Mouse (Mus musculus) heart, embryonic 13.5 days (tissue): ENCODE data around the gene Pm20d1. TPM values are rescaled to one million over a fixed set of nuclear protein-coding genes. Genes with fewer than 3 reads are reported as not detected.

ENCODE experiments used
- ATAC-seq: fragments of 200-750 bp; cut with Nextera tagmentation; 2 replicates; pipeline ENCODE4 v1.8.0; 2017; ENCODE audit warnings: moderate TSS enrichment; ENCODE audit not compliant: insufficient number of reproducible peaks, low FRiP score, low TSS enrichment; ENCODE audit errors: extremely low read depth
- H3K27ac ChIP-seq: fragments of 300-500 bp; sonication (generic); replicated peaks from 2 replicates; pipeline ENCODE4 v1.5.1; 2015; ENCODE audit warnings: moderate library complexity, mild to moderate bottlenecking, inconsistent platforms
- H3K27me3 ChIP-seq: fragments of 300-500 bp; sonication (generic); replicated peaks from 2 replicates; pipeline ENCODE4 v1.6.1; 2015; ENCODE audit warnings: mild to moderate bottlenecking, inconsistent platforms
- H3K36me3 ChIP-seq: fragments of 300-500 bp; sonication (generic); 2 replicates; pipeline ENCODE4 v1.6.1; 2015; ENCODE audit warnings: mild to moderate bottlenecking, inconsistent platforms
- H3K4me1 ChIP-seq: fragments of 300-500 bp; sonication (generic); 2 replicates; pipeline ENCODE4 v1.6.1; 2015; ENCODE audit warnings: inconsistent platforms
- H3K4me2 ChIP-seq: fragments of 300-500 bp; sonication (generic); 2 replicates; pipeline ENCODE4 v1.6.1; 2015; ENCODE audit warnings: inconsistent platforms, mild to moderate bottlenecking, moderate library complexity
- H3K4me3 ChIP-seq: fragments of 300-500 bp; sonication (generic); 2 replicates; pipeline ENCODE4 v1.5.1; 2015; ENCODE audit warnings: moderate library complexity, mild to moderate bottlenecking, inconsistent platforms
- H3K9ac ChIP-seq: fragments of 300-500 bp; sonication (generic); 2 replicates; pipeline ENCODE4 v1.6.1; 2015; ENCODE audit warnings: inconsistent platforms, mild to moderate bottlenecking, moderate library complexity
- H3K9me3 ChIP-seq: fragments of 300-500 bp; sonication (generic); 2 replicates; pipeline ENCODE4 v1.6.1; 2016; ENCODE audit warnings: inconsistent platforms
- WGBS: fragments of 180-500 bp; shearing (Covaris S2); methylation state at CpG from one replicate; pipeline ENCODE4 v1.1.7; 2015; ENCODE audit warnings: mixed read lengths; 5-methylcytosine and 5-hydroxymethylcytosine counted together
- polyA plus RNA-seq: library from polyadenylated mRNA; unstranded; fragments of >200 nt; fragmentation: Nextera tagmentation; extraction: Ambion mirVana; gene quantifications from 2 replicates; pipeline ENCODE4 v1.2.1, GENCODE M21; 2015

Gene Pm20d1
- polyA plus RNA-seq, 1 experiment from 2014 or later = 1.9 TPM

DNA sequence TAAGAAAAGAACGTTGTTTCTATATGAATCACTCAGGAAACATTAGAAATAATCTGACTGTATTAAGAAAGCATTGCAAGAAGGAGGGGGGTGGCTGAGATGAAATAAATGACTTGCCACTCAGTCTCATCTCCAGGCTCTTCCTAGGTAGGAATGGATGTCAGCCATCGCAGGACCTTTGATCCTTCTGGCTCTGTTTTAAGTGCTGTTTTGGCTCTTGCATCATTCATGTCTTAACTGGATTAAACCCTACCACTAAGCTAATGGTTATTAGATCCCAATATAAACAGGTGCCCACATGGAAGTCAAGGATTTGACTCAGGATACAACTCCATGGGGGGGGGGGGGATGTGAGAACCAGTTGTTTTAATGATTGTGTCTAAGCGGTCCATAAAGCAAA is 2.0 kb upstream of the Pm20d1 start:
- no peak overlapping the region for H3K4me3 ChIP-seq
- H3K27ac ChIP-seq = no peak overlapping the region
- H3K36me3 ChIP-seq = no peaks in the 10 kb centered on the region
- peaks cover 8% of the 10 kb centered on the region; the same call in 1 of the 2 replicates for H3K4me1 ChIP-seq
- no peak for ATAC-seq
- no peak overlapping the region for H3K4me2 ChIP-seq
- WGBS = 85% methylated on average over 3 of the region's 3 CpGs
- no peak overlapping the region for H3K9ac ChIP-seq
- peaks cover 17% of the 10 kb centered on the region; the same call in 1 of the 2 replicates for H3K27me3 ChIP-seq
- H3K9me3 ChIP-seq = no peaks in the 10 kb centered on the region

DNA sequence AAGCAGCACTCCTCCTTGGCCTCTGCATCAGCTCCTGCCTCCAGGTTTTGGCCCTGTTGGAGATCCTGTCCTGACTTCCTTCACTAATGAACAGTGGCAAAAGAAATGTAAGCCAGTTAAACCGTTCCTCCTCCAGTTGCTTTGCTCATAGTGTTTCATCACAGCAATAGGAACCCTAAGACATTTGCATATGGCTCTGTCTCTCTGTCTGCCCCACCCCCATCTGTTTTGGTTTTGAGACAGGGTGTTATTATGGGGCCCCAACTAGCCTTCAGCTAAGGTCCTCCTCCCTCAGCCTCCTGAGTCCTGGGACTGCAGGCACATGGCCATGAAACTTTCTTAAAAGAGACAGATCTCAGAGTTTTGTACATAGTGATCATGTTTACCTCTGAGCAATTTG is 2.8 kb downstream of the Pm20d1 start:
- Histone ChIP-seq H3K27ac (no peak overlapping the region), H3K4me2 (no peak overlapping the region), H3K9me3 (no peaks in the 10 kb centered on the region), H3K4me3 (no peak overlapping the region), H3K36me3 (no peaks in the 10 kb centered on the region), H3K4me1 (peaks cover 8% of the 10 kb centered on the region; the same call in 1 of the 2 replicates), H3K27me3 (peaks cover 17% of the 10 kb centered on the region; the same call in 1 of the 2 replicates), H3K9ac (no peak overlapping the region)
- 50% methylated on average over 1 of the region's 1 CpGs for WGBS
- ATAC-seq = no peak

DNA sequence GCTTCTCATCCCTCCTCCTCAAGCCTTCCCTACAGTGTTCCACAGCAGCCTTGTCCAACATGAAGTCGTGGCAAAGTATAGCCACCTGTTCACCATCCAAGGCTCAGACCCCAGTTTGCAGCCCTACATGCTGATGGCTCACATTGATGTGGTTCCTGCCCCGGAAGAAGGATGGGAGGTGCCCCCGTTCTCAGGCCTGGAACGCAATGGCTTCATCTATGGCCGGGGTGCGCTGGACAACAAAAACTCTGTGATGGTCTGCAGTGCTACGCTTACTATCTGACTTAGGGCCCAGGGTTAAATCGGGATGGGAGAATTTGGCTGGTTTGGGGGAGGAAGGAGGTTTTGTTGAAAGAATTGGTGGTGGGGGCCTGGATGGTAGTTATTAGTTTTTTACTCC is 3.9 kb downstream of the Pm20d1 start:
- Histone ChIP-seq H3K4me3 (no peak overlapping the region), H3K9me3 (no peaks in the 10 kb centered on the region), H3K4me1 (peaks cover 8% of the 10 kb centered on the region; the same call in 1 of the 2 replicates), H3K36me3 (no peaks in the 10 kb centered on the region), H3K9ac (no peak overlapping the region), H3K27me3 (peaks cover 11% of the 10 kb centered on the region; the same call in 1 of the 2 replicates), H3K4me2 (no peak overlapping the region), H3K27ac (no peak overlapping the region)
- WGBS = 87% methylated on average over 8 of the region's 8 CpGs
- no peak for ATAC-seq

DNA sequence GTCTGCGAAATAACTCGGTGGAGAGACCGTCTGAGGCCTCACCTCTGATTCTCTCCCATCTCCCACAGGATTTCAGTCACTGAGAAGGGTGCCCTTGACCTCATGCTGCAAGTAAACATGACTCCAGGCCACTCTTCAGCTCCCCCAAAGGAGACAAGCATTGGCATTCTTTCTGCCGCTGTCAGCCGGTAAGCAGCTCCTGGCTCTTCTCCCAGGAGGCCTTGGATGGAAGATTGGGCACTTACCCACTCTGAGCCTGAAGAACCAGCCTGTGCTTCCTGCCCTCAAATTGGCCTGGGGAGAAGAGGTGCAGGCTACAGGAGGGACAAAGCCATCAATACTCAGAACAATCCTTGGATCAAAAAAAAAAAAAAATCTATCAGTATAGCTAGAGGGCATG is 5.5 kb downstream of the Pm20d1 start:
- Histone ChIP-seq H3K4me3 (no peak overlapping the region), H3K4me2 (no peak overlapping the region), H3K9ac (no peak overlapping the region), H3K9me3 (no peaks in the 10 kb centered on the region), H3K27me3 (peaks cover 11% of the 10 kb centered on the region; the same call in 1 of the 2 replicates), H3K27ac (no peak overlapping the region), H3K36me3 (no peaks in the 10 kb centered on the region), H3K4me1 (peaks cover 4% of the 10 kb centered on the region; the same call in 1 of the 2 replicates)
- 71% methylated on average over 5 of the region's 5 CpGs for WGBS
- ATAC-seq = no peak

DNA sequence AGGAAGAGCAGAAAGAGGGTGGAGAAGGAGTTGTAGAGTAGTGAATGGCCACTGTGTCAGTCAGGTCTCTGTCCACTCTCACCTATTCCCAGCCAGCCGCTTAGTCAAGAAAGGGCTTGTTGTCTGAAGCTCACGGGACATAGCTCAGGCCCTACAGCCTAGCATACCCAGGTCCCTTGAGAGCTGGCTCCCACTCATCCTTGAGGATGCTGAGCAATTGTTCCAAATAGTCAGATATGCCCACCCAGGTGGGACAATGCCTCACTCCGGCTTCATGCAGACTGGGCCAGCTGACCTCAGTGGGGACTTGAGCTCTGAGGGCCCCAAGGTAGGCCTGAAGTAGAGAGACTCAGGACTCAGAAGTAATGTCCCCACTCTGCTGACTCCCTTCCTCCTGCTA is 7.0 kb downstream of the Pm20d1 start:
- no peak for ATAC-seq
- no peak overlapping the region for H3K9ac ChIP-seq
- no peak overlapping the region for H3K27ac ChIP-seq
- 87% methylated on average over 3 of the region's 3 CpGs for whole genome bisulfite sequencing
- H3K27me3 ChIP-seq = no peaks in the 10 kb centered on the region
- H3K4me3 ChIP-seq = no peak overlapping the region
- no peaks in the 10 kb centered on the region for H3K4me1 ChIP-seq
- no peak overlapping the region for H3K4me2 ChIP-seq
- no peaks in the 10 kb centered on the region for H3K36me3 ChIP-seq
- no peaks in the 10 kb centered on the region for H3K9me3 ChIP-seq

DNA sequence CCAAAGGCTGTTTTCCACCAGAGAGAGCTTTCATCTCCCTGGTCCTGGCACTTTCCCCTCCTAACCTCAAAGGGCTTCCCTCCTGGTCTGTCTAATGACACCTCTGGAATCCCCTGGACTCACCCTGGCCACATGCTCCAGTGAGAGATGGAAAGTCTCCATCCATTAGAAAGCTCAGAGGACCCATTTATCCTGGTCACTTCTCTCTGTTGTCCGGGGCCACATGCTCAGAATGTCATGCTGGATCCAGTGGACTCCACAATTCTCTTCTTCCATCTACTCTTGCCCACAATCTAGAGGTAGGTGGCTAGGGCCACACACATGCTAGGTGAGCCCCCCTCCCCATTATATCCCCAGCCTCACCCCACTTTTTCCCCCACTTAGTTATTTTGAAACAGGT is 11.8 kb downstream of the Pm20d1 start:
- H3K9ac ChIP-seq = no peak overlapping the region
- no peak overlapping the region for H3K4me3 ChIP-seq
- no peak overlapping the region for H3K27ac ChIP-seq
- no peaks in the 10 kb centered on the region for H3K9me3 ChIP-seq
- 0 out of 2 replicates have a peak, but pooled peaks cover 4% of the 10 kb centered on the region for H3K27me3 ChIP-seq
- H3K4me2 ChIP-seq = no peak overlapping the region
- no peak for ATAC-seq
- WGBS = 68% methylated on average over 1 of the region's 1 CpGs
- peaks cover 6% of the 10 kb centered on the region; the same call in 1 of the 2 replicates for H3K4me1 ChIP-seq
- no peaks in the 10 kb centered on the region for H3K36me3 ChIP-seq

DNA sequence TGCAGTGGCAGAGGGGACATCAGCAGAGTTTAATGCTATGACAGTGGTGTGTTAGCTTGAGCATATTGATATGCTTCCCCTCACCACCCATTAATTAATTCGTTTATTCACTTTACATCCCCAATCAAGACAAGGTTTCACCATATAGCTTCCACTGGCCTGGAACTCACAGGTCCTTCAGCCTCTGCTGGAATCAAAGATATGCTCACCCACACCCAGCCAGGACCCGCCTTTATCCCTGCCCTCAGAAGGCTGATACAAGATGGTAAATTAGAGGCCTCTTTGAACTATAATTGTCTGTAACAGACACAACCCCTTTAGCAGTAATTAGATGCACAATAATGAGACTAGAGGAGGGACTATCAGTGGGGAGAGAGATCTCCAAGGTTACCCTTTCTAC is 12.5 kb downstream of the Pm20d1 start:
- no peak overlapping the region for H3K4me2 ChIP-seq
- H3K4me1 ChIP-seq = peaks cover 6% of the 10 kb centered on the region; the same call in 1 of the 2 replicates
- no peaks in the 10 kb centered on the region for H3K9me3 ChIP-seq
- H3K36me3 ChIP-seq = no peaks in the 10 kb centered on the region
- ATAC-seq = no peak
- WGBS = 60% methylated on average over 2 of the region's 2 CpGs
- no peak overlapping the region for H3K9ac ChIP-seq
- no peak overlapping the region for H3K4me3 ChIP-seq
- H3K27me3 ChIP-seq = 0 out of 2 replicates have a peak, but pooled peaks cover 4% of the 10 kb centered on the region
- no peak overlapping the region for H3K27ac ChIP-seq

DNA sequence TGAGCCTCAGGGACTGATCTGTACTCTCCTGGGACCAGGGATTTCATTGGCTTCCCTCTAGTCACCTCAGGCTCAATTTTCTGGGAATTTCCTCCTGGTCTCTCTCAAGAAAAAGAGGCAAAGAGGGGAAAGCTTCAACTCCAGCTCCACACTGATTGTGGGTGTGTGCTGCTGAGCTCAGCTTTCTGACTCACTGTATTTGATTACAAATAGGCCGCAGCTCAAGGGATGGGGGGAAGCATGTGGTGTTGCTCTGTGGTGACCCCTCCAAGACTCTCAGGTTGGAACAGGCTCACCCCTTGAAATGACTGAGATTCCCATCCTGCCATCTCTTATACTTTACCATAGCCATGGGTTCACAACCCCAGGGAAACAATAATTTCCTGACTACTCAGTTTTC is 14.2 kb downstream of the Pm20d1 start:
- no peak overlapping the region for H3K9ac ChIP-seq
- peaks cover 6% of the 10 kb centered on the region; the same call in 1 of the 2 replicates for H3K4me1 ChIP-seq
- WGBS = 83% methylated on average over 1 of the region's 1 CpGs
- 0 out of 2 replicates have a peak, but pooled peaks cover 4% of the 10 kb centered on the region for H3K27me3 ChIP-seq
- no peak for ATAC-seq
- no peaks in the 10 kb centered on the region for H3K9me3 ChIP-seq
- H3K36me3 ChIP-seq = no peaks in the 10 kb centered on the region
- no peak overlapping the region for H3K4me2 ChIP-seq
- H3K27ac ChIP-seq = no peak overlapping the region
- H3K4me3 ChIP-seq = no peak overlapping the region

DNA sequence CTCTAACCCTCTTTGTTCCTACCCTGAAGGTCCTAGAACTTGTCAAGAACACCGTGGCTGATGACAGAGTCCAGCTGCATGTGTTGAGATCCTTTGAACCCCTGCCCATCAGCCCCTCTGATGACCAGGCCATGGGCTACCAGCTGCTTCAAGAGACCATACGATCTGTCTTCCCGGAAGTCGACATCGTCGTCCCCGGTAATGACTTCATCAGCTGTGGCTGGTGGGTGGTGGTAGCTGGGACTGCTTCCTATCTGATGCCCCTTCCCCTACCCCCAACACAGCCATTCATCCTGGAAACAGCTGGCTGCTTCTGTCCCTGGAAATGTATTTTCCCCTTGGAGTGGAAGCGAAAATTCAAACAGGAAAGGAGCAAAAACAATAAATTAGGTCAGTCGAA is 14.8 kb downstream of the Pm20d1 start:
- Histone ChIP-seq H3K4me2 (no peak overlapping the region), H3K27ac (no peak overlapping the region), H3K9ac (no peak overlapping the region), H3K27me3 (0 out of 2 replicates have a peak, but pooled peaks cover 4% of the 10 kb centered on the region), H3K9me3 (no peaks in the 10 kb centered on the region), H3K4me1 (peaks cover 6% of the 10 kb centered on the region; the same call in 1 of the 2 replicates), H3K4me3 (no peak overlapping the region), H3K36me3 (no peaks in the 10 kb centered on the region)
- no peak for ATAC-seq
- 39% methylated on average over 9 of the region's 9 CpGs for WGBS

DNA sequence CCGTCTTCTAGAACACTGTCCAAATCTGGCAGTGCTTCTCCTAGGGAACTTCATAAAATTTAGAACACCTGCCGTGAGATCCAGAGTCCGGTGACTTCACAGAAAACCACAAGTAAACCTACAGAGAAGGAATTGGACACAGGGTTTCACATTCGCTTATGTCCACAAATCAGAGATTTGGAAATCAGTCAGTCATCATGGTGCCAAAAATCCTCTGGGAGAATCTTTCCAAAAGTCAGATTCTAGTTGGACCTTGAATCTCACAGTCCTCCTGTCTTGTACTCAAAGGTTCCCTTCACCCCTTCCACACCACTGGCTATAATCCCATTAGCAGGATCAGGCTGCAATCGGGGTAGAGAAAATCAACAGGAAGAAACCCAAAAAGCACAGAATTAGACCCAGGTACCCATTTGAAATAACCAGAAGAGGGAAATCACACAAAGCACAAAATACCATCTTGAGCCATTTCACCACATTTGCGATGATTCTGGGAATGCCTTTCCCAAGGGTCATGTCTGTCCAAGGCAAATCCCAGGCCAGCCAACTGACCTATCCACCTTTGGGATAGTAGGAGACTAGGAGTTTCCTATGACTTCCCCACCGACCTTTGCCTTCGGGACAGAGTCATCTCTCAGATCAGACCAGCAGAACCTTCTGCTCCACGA is 15.6 kb downstream of the Pm20d1 start:
- H3K9ac ChIP-seq = no peak overlapping the region
- no peak for ATAC-seq
- H3K27me3 ChIP-seq = 0 out of 2 replicates have a peak, but pooled peaks cover 4% of the 10 kb centered on the region
- H3K27ac ChIP-seq = no peak overlapping the region
- H3K9me3 ChIP-seq = no peaks in the 10 kb centered on the region
- no peak overlapping the region for H3K4me2 ChIP-seq
- H3K4me1 ChIP-seq = peaks cover 6% of the 10 kb centered on the region; the same call in 1 of the 2 replicates
- no peak overlapping the region for H3K4me3 ChIP-seq
- no peaks in the 10 kb centered on the region for H3K36me3 ChIP-seq
- 80% methylated on average over 9 of the region's 9 CpGs for WGBS

DNA sequence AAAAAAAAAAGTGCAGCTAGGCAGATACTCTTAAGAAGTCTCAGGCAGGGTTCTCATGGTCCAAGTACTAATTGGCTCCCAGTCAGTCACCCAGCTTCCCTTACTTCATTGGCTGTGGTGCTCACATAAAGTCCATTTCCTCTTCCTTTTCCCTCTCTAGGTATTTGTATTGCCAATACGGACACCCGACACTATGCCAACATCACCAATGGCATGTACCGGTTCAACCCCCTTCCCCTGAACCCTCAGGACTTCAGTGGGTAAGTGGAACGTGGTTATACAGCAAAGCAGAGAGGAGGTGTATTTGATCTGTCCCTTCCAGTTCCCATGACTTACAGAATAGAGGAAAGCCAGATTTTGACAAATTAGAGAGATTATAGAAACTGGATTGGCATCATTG is 16.6 kb downstream of the Pm20d1 start:
- Histone ChIP-seq H3K9ac (no peak overlapping the region), H3K27me3 (0 out of 2 replicates have a peak, but pooled peaks cover 4% of the 10 kb centered on the region), H3K36me3 (no peaks in the 10 kb centered on the region), H3K27ac (no peak overlapping the region), H3K4me2 (no peak overlapping the region), H3K4me1 (peaks cover 6% of the 10 kb centered on the region; the same call in 1 of the 2 replicates), H3K9me3 (no peaks in the 10 kb centered on the region), H3K4me3 (no peak overlapping the region)
- ATAC-seq = no peak
- WGBS = 77% methylated on average over 4 of the region's 4 CpGs

DNA sequence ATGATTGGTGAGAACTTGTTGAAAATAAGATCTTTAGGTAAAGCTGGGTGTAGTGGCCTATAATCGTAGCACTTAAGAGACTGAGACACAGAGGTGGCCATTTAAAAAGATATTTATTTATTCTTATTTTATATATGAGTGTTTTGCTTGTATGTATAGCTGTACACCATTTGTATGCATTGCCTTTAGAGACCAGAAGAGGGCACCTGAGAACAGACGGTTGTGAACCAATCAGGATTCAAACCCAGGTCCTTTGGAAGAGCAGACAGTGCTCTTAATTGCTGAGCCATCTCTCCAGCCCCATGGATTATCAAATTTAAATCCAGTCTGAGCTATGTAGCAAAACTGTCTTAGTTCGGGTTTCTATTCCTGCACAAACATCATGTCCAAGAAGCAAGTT is 17.0 kb downstream of the Pm20d1 start:
- Histone ChIP-seq H3K4me3 (no peak overlapping the region), H3K9ac (no peak overlapping the region), H3K4me1 (peaks cover 6% of the 10 kb centered on the region; the same call in 1 of the 2 replicates), H3K27ac (no peak overlapping the region), H3K9me3 (no peaks in the 10 kb centered on the region), H3K27me3 (0 out of 2 replicates have a peak, but pooled peaks cover 4% of the 10 kb centered on the region), H3K4me2 (no peak overlapping the region), H3K36me3 (no peaks in the 10 kb centered on the region)
- WGBS = 80% methylated on average over 3 of the region's 3 CpGs
- ATAC-seq = no peak
